Mouse (Mus musculus): ENCODE data around the gene Ap1m2.

- TF ChIP-seq POLR2A (IDR thresholded peaks at IDR 0.05; ENCODE audit: extremely low read depth, insufficient read depth, low read length) (no peak), CTCF (IDR thresholded peaks at IDR 0.05; ENCODE audit: low read depth, low read length) (peak; percentile 32; the same call in 1 of the 2 replicates)
These were observed 45.0 kb upstream of the Ap1m2 start for GRCm38 (mm10) chr9:21356981-21357718.

Data from liver, adult 2 months (tissue).